Mouse (Mus musculus): ENCODE data around the gene Tmem131.

GRCm38 (mm10) chr1:36927569-36927968, 15.9 kb downstream of the Tmem131 start:
- TF ChIP-seq CTCF (IDR thresholded peaks at IDR 0.05; ENCODE audit: borderline replicate concordance, insufficient read depth, low read length) (no peak), POLR2A (IDR thresholded peaks at IDR 0.05; ENCODE audit: low read depth, low read length) (no peak)
